Mouse (Mus musculus): ENCODE data around the gene Nmu.

Gene Nmu

DNA sequence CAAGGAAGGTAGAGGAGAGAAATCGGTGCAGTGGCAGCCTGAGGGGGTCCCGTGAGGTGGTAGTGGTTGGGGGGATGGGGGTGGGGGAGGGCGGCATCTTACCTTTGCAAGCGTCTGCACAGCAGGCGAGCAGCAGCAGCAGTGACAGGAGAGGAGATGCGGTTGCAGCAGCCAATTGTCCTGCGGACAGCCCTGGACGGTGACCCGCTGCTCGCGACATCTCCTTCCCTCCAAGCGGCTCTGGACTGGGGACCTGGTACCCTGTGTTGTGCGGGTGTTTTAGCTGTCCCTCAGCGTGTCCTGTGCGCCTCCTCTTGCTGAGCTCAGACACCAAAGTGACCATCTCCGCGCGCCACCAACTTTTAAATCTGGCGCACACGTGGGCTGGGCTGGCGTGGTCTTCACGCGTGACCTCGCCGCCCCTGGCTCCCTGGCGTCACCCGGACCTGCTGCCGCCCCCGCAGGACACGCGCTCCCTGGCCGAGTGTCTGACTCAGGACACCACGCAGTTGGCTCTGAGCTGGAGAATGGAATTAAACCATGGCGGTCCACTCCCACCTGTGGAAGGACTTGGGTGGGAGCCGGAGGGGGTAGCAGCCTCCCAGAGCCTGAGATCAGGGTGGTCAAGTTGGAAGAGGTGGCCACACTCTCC is at the start of gene Nmu:
Gene Nmu (minus strand): TSS at position 336 of the 652 bp plus-strand sequence.
- DNase-seq (ENCODE audit: low read depth in 1 of 2, low spot score in 2 of 2), result no peak

DNA sequence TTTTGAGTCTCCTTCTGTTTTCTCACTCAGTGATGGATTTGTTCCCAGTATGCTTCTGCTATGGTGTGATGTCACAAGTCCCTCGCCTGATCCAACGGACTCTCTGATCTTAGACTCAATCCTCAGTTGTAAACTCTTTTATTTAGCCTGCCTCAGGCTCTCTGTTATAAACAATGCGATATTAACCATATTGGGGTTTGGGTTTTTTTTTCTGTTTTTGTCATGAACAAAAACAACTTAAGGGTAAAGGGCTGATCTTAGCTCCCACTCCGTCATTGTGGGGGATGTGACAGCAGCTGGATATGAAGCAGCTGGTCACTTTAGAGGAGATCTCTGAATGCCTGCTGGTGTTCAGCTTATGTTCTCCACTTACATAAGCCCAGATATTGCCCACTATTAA is 48.1 kb upstream of the Nmu start:
- DNase-seq (ENCODE audit: low read depth in 1 of 2, low spot score in 2 of 2), result no peak

DNA sequence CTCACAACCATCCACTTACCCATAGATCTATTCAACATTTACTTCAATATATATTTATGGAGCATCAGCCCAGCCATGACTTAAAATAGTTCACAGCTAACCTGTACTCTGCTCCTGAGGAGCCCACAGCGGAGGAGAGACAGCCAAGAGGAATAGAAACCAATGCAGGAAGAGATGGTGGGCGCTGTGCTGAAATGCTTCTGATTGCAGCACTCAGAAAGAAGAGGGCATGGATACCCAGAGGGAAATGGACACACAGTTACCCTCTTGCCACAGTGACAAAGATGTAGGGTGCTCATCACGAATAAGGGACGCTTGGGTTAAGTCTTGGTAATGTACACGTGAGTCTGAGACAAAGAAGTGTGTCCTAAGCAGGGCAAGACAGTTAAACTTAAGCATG is 30.8 kb upstream of the Nmu start:
- no peak for DNase-seq (ENCODE audit: low read depth in 1 of 2, low spot score in 2 of 2)

DNA sequence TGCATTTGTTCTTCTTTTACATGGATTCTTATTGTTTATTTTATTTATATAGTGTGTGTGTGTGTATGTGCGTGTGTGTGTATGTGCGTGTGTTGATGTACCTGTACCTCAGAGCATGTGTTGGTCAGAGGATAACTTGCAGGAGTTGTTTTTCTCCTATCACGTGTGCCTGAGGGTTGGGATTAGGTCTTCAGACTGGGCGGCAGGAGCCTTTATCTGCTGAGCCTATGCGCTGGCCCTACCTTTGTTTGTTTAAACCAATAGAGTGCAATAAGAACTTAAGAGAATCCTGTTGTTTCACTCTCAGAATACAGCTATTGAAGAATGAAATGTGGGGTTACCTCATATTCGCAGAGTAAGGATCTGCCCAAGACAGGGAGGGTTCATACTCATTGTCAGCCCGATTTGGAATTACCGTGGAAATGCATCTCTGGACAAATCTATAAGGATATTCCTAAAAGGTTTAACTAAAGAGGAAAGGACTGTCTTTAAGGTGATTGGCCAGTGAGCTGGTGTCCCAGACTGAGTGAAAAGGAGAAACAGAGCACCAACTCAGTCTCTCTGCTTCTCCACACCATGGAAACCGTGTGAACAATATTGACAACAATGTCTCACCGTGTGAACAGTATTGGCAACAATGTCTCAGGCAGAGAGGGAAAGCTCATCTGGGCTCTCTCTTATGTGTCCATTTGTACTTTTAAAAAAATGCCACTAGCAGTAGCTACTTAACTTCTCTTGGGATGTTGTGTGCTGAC is 25.6 kb upstream of the Nmu start:
- no peak for DNase-seq (ENCODE audit: low read depth in 1 of 2, low spot score in 2 of 2)

DNA sequence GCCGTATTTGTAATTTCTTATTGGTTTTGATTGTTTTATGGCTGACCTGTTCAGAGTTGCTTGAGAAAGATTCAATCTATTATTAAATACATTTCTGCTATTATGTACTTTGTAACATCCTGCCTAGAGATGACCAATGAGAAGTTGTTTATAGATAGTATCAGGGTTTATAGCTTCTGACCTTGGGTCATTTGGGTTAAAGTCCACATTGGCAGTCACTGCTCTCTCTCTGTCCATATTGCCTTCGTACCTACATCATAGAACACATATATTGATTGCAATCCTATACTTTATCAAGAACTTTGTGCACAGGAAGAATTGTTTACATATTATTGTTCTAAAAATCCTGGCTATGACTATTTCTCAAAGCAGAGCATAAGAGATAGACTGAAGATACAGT is 24.9 kb upstream of the Nmu start:
- DNase-seq (ENCODE audit: low read depth in 1 of 2, low spot score in 2 of 2), result no peak

DNA sequence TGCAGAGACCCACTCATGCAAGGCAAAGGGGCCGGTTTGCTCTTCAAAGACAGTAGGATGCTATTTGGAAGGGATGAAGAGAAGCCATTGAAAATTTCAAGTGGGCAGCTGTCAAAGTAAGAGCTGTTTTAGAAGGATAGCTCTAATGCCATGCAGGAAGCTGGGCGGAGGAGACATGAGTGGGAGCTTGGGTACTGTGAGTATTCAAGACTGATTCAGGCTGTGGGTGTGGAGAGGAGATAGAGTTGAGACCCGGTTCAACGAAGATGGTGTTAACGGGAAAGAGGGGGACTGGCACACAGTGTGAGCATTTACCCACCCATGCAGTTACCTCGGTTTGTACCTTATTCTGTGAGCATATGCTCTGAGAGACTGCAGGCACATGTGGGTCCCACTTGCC is 20.1 kb upstream of the Nmu start:
- no peak for DNase-seq (ENCODE audit: low read depth in 1 of 2, low spot score in 2 of 2)

DNA sequence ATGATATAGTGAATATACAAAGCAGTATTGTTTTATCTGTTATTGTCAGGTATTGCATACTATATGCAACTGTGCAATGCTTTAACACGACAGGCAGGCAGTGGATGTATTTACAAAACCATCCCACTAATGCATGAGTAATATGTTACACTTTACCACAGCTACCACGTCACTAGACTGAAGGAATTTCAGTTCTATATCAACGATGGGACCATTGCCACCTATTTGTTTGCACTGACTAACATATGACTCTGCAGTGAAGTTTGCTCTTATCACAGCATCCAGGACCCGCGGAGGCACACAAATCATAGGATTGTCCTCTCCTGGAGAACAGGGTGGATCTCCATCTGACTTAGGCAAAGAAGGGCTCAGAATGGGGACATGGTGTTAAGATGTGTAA is 18.2 kb upstream of the Nmu start:
- no peak for DNase-seq (ENCODE audit: low read depth in 1 of 2, low spot score in 2 of 2)

DNA sequence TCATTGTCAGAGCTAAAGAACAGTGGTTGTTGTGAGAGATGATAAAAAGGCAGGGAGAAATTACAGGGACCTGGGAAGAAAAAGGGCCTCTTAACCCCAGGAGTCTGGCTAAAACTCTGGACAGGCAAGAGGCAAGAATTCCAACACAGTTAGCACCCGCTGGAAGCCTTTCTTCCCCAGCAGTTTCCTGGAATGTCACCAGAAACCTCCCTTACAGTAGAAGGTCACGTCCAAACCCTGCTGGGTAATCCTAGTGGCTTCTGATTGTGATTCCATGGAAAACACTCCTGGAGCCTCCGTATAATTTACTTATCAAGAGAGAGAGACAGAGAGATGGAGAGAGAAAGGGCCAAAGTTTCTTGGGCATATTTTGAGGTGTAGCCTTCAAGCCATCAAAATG is 15.6 kb upstream of the Nmu start:
- DNase-seq (ENCODE audit: low read depth in 1 of 2, low spot score in 2 of 2), result no peak

DNA sequence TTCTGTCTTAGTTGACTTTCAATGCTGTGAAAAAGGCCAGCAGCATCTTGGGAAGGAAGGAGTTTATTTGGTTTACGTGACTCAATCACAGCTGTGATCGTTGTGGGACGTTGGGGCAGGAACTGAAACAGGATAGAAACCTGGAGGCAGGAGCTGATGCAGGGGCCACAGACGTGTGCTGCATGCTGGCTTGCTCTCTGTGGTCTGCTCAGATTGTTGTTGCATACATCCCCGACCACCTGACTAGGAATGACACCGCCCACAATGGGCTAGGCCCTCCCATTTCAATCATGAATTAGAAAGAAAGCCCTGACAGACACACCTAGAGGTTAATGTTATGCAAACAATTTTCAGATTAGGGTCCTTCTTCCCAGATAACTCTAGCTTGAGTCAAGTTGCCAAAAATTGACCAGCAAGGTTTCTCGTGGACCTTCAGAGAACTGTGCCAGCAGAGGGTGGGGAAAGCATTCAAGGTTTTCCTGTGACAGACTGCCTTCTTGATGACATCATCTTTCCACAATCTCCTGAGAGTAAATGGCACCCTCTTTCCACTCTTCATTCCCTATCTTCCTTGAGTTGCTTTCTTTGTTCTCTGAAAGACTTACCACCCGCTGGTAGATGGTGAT is 5.7 kb upstream of the Nmu start:
- no peak for DNase-seq (ENCODE audit: low read depth in 1 of 2, low spot score in 2 of 2)

DNA sequence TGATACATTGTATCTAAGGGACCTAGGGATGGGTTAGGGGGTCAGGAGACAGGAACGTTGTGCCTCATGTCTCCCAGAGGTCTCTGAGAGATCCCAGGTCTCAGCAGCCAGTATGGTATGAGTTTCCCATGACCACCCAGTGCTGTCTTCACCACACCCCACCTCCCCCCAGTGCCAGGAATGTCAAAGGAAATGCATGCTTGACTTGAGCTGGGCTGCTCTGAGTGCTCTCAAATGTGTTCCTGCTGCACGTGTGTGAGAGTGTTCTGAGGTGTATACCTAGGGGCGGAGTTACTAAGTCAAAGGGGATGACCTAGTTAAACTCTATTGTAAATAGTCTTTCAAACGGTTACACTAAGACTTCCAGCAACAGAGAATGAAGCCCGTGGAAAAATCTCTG is 1.8 kb upstream of the Nmu start:
- no peak for DNase-seq (ENCODE audit: low read depth in 1 of 2, low spot score in 2 of 2)

DNA sequence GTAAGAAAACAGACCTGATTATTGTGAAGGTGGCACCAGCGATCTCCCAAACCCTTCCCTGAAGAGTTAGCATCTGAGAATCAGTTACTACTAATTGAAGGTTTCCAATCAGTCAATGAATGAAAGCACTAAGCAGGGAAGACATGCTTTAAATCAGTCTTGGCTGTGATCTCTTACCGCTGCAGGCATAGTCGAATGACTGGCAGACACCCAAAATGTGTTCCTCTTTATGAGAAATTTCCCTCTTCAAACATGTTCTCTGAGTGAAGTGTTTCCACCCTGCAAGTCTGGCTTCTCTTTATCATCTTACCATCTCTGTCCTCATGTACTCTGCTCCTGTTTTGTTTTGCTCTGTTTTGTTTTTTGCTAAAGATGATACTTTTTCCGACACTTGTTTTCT is 2.8 kb downstream of the Nmu start:
- no peak for DNase-seq (ENCODE audit: low read depth in 1 of 2, low spot score in 2 of 2)

DNA sequence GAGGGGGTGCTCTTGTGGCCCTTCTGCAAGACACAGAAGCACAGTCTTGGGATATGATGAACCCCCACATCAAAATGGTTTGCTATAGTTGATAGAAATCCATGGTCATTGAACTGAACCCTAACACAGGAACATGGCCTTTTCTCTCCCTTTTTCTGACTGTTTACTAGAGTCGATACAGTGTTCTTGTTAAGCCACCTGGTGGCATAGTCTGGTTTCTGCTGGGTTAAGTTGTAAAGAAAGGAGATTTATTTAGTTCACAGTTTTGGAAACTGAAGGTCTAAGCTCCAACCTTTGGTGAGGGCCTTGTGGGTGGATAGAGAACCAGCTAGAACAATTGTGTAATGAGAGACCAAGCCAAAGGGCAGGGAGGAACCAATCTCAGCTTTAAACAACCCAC is 3.5 kb downstream of the Nmu start:
- DNase-seq (ENCODE audit: low read depth in 1 of 2, low spot score in 2 of 2), result no peak

DNA sequence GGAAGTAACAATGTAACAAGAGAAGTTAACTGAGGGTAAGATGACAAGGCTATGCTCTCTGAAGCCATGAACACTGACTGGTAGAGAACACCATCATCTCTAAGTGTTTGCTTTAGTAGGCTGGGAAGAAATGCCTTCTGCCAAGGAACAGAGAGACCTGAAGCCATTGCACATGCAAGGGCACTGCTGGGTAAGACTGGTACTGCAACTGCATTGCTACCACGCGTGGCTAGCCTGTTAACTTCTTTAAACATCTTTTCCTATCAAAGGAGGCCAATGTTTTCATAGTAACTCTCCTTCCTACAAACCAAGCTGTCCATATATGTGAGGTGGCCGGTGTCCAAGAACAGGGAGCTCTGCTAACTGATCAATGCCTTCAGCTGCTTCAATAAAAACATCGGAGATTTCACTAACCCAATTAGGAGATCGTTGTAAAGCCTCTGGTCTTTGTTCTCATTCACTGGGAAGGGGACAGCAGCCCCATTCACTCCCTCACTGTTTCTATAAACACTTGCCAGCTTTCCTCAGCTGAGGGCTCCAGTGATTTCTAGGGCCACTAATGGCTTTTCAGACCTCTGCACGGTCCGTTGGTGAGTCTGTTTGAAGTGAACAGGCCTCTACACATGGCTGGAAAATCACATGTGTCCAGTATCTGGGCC is 11.5 kb downstream of the Nmu start:
- DNase-seq (ENCODE audit: low read depth in 1 of 2, low spot score in 2 of 2), result no peak

DNA sequence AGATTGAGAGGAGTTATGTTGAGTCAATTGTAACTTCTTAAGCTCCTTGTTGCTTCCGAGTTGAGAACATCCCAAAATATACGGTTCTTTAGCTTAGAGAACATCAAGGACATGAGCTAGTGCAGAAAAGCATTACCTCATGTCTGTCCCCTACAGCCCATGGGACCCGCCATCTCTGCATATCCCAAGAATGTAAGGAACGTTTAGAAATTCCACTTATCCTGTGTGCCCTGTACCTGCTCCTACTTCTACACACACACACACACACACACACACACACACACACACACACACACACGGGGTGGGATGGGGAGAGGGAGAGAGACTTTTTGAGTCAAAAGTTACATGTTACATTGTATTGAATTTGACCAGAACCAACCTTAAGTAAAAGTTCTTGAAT is 12.1 kb downstream of the Nmu start:
- DNase-seq (ENCODE audit: low read depth in 1 of 2, low spot score in 2 of 2), result no peak

DNA sequence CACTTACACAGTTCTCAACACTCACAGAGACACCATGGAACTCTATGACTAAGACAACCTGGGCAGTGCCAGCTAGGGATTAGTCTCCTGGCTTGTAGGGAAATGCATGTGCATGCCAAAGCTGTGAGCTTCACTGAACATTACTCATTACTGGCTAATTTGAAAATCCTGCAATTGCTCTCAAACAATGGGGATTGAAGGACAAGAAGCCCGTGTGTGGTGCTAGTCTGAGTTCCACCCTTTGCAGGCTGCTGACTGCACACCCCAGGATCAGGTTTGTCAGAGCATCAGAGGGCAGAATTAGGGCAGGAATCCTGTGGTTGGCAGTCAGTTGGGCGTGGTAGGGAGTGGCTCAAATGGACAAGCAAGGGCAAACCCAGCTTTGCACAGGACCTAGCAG is 17.5 kb downstream of the Nmu start:
- no peak for DNase-seq (ENCODE audit: low read depth in 1 of 2, low spot score in 2 of 2)

DNA sequence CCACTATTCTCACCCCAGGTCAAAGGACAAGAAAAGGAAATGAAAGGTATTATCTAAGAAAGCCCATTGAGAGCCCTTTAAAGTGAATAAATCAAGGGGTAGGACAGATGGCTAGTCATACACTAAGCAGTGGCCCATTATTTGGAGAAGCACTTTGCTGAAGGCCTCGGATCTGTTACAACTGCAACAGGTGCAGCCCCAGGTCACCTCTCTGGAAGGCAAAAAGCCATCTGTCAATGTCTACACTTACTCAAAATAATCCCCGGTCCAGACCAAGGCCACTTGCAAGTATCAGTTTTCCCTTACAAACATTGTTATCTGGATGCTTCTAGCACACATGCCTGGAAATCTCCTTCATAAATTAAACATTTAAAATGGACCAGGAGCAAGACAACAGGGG is 22.7 kb downstream of the Nmu start:
- no peak for DNase-seq (ENCODE audit: low read depth in 1 of 2, low spot score in 2 of 2)

DNA sequence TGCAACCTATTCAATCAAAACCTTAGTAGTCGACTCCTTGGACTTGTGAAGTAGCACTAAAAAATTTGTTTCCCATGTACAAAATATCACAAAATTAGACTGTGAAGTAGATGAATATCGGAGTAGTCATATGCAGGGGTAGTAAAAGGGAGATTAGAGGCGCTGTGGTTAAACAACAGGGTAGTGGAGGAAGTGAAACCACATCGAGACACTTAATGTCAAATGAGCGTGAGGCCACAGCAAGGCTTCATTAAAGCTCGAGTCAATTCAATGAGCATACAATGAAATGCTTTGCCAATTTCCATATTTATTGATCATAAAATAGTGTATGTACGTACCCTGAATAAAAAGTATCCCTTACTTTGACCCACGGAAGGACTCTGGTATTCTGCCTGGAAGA is 26.5 kb downstream of the Nmu start:
- no peak for DNase-seq (ENCODE audit: low read depth in 1 of 2, low spot score in 2 of 2)

DNA sequence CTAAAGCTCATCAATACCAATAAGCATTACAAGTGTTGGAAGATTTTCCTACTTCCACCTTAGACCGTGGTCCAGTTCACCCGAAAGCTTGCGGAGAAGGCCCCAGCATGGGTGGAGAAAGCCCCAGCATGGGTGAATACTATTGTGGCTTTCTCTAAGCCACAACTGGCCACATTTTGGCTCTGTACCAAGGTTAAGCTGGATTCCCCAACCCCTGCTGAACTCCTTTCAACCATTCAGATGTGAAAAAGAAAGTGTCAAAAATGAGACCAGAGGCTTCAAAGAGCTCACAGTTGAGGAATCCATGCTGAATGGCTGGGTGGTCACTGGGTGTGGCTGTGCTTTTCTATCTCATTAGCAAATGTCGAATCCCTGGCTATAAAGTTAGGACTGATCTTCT is 29.8 kb downstream of the Nmu start:
- DNase-seq (ENCODE audit: low read depth in 1 of 2, low spot score in 2 of 2), result no peak

DNA sequence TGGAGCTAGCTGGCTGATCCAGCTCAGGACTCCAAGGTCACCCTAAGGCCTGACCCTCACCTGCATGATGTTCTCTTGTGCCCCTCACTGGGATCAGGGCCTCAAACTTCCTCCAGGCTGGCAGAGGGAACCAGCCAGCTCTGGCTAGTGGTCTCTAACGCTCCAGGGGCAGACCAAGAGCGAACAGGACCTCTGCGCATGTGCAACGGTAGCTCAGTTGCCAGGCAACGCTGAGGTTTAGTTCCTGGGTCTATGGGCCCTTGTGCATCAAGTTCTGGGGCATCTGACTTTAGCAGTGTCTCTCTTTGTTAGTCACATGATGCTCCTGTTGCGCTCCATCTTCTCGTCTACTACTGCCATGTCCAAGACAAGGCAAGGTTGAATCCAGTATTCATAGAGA is 32.6 kb downstream of the Nmu start, which contains the start of gene Pdcl2:
Gene Pdcl2 (minus strand): TSS at position 204 of the 400 bp plus-strand sequence.
- DNase-seq (ENCODE audit: low read depth in 1 of 2, low spot score in 2 of 2), result no peak

DNA sequence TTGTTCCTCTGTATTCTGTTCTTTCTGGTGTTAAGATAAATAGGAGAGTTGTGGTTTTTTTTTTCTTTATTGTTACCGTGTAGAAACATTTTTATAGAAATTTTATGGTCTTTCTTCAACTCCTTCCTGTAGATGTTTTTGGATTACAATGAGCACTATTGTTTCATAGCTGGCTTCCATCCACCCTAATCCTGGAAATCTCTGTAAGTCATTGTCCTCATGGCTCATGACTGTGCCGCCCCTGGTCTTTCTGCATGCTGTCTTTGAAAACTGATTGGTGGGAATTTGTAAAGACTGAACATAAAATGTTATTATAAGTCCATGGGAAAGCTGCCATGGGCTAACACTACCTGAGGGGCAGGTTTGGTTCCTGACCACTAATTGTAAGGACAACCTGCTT is 36.3 kb downstream of the Nmu start:
- DNase-seq (ENCODE audit: low read depth in 1 of 2, low spot score in 2 of 2), result no peak

DNA sequence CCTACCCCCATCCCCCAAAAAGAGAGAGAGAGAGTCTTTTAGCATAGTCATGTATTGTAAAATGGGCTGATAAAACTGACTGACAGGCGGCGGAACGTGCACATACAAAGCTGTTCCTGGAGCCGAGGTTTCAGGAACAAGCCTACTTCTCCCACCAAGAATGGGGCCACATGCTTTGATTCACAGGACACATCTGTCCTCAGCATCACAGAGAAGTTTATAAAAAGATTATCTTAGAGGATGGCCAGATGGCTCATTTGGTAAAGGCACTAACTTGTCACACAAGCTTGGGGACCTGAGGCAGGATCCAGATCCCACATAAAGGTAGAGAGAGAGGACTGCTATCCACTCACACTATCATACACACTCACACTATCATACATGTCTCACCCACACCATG is 38.5 kb downstream of the Nmu start:
- no peak for DNase-seq (ENCODE audit: low read depth in 1 of 2, low spot score in 2 of 2)

Measured in monocyte, adult 2 months (primary cell).